Mouse (Mus musculus): Measurements from ENCODE around the gene Gm49396. TPM values are rescaled to one million over a fixed set of nuclear protein-coding genes. Genes with fewer than 3 reads are reported as not detected.

Gene Gm49396
- 105 TPM for polyA plus RNA-seq (2017; shearing (Covaris generic))

DNA sequence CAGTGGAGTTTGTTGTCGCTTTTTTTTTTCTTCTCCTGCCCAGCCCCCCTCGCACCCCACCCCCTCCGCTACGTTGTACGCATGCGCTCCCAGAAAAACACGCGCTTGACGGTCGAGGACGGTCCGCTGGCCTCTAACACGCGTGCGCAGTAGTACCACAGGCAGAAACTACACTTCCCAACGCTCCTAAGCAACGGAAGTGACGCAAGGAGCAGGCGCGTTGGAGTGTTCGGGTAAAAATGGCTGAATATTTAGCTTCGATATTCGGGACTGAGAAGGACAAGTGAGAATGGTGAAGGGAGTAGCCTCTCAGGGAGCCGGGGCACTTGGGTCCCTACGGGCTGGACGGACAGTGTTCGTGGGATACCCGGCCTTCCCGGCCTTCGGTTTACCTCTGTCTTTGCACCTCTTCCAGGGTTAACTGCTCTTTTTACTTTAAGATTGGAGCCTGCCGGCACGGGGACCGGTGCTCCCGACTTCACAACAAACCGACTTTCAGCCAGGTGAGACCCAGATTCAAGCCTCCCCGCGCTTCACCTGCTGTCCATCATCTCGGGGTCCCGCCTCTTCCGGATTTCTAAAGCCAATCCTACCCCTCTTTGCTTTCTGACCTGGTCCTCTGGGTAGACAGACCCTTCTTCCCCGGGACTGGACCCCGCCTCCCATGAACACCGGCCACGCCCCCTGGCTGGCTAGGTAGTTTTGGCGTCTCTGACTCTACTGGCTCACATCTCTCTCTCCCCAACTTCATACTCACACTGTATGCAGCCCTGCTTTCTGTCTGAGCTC, at the start of gene Gm49396, which contains the start of the genes U2af1l4 and Psenen:
TSS of gene Gm49396 (plus strand) at position 228 of the 789 bp plus-strand sequence.
TSS of gene U2af1l4 (plus strand) at position 185 of the 789 bp plus-strand sequence.
TSS of gene Psenen (minus strand) at position 511 of the 789 bp plus-strand sequence.

GRCm38 (mm10) chr7:30534633-30535577, 28.2 kb upstream of the Gm49396 start, which contains the start of gene Arhgap33:
Gene Arhgap33 (minus strand): TSS chr7:30535060.

DNA sequence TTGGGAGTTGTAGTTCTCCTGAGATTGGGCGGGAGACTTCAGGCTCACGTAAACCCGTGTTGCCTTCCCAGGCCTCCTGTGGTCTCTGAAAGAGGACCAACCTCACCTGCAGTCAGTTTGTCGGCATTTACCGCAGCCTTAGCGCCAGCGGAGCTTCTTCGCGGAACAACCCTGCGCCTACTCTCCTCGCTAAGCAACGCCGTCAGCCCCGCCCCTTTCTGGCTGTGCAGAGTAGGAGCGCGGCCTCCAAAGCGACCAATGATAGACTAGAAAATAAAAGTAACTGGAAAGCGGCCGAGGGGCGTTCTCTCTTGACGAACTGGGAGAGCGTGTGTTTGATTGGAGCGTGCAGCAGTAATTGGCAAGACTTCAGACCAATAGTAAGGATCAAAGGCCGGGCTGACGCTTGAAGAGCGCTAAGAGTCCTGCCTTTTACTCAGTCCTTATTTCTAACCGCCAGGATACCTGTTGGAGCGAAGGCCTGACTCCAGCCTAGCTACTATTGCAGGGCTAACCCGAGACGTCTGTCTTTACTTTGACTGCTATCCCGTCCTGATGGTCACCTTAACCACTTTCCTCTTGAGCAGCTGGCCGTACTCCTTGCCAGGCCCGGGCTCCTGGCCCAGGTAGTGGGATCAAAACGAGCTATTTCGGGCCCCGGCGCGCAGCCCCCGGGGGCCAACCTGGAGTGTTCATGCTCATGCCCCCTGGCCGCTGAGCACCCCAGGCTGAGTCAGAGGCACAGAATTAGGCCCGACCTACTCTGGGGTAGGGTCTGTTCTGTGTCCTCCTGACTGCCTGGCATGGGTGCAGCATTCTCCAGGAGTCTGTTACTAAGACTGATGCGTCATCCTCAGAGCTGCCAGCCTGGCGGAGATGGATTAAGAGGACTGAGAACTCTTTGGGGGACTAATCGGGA, 10.8 kb upstream of the Gm49396 start, which contains the start of the genes Hspb6 and Proser3:
TSS of gene Hspb6 (plus strand) at position 77 of the 919 bp plus-strand sequence.
TSS of gene Proser3 (minus strand) at position 198 of the 919 bp plus-strand sequence.

DNA sequence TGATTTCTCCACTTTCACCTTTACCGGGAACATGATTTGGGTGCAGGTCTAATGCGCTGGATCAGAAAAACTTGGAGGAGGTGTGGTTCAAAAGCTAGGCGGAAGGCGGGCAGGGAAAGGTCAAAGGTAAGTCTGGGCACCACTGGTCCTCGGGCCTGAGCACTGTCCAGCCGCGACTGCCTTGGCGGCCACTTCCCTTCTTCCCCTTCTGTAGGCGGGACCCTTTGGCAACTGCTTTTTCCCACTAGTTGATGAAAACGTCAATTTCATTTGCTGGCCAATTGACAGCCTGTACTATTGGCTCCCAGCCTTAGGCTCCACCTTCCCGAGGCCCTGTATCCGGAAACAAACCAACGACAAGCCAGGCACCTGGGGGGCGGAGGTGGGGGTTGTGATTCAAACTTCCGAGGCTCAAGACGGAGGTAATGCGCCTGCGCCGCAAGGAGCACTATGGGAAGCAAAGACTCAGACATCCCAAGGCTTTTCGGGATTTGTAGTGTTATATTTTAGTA, 3.6 kb upstream of the Gm49396 start, which contains the start of gene Lin37:
TSS of gene Lin37 (minus strand) at position 396 of the 512 bp plus-strand sequence.

DNA sequence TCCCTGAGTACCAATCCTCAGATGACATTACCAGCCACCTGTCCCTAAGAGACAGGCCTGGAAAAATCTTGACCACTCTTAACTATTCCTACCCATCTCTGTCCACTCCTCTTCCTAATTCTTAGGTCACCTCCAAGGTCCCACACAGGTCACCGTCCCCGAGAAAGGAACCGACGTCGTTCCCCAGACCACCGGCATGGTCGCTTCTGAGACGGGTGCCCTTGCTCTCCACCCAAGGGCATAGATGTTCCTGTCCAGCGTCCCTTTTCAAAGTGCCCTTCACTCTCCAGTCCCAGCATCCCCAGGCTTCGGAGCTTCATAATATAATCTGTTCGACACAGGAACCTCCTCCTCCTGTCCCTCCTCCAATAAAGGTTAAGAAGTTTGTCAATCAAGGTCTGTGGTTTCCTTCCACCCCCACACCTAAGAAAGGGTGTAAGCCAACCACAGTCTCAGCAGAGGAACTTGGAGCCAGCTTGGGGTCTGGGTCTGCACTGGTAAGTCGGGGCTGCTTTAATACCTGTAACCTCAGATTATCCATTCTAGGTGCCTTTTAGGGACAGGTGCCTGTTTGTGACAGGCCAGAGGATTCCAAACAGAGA, 1.9 kb downstream of the Gm49396 start, which contains the start of gene Igflr1:
TSS of gene Igflr1 (plus strand) at position 458 of the 602 bp plus-strand sequence.

DNA sequence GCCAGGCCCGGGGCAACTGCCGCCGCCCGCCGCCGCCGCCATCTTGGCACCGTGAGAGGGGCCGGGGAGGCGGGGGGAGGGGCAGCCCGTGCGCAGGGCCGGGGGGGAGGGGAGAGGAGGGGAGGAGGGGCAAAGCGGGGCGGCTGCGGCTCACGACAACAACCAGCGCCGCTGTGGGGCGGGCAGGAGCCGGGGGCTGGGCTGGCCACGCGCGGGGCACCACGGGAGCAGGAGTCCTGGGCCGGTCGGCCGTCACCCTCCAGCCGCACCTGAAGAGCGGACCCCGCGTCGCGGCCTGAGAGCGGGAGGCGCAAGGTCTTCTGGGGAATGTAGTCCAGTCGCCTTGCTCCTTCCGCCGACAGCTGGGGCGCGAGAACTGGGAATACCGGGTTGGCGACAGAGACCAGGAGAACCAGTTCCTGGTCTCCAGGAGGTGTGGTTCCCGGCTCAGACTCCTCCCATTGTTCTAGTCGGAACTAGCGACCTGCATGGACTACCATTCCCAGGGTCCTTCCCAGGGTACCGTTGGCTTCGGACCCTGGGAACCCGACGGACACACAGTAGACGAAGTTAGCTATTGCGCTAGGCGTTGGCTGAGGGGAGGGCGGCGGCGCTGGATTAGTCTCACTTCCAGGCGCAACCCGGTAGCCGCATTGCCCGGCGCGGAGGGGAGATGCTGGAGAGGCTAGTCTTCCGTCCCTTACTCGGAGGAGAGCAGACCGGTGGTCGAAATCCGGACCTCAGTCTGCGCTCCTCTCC, 25.7 kb downstream of the Gm49396 start, which contains the start of gene Kmt2b:
TSS of gene Kmt2b (minus strand) at position 51 of the 759 bp plus-strand sequence.

GRCm38 (mm10) chr7:30598786-30599185, 35.6 kb downstream of the Gm49396 start, which contains the start of gene Zbtb32:
Gene Zbtb32 (minus strand): TSS chr7:30598909.

DNA sequence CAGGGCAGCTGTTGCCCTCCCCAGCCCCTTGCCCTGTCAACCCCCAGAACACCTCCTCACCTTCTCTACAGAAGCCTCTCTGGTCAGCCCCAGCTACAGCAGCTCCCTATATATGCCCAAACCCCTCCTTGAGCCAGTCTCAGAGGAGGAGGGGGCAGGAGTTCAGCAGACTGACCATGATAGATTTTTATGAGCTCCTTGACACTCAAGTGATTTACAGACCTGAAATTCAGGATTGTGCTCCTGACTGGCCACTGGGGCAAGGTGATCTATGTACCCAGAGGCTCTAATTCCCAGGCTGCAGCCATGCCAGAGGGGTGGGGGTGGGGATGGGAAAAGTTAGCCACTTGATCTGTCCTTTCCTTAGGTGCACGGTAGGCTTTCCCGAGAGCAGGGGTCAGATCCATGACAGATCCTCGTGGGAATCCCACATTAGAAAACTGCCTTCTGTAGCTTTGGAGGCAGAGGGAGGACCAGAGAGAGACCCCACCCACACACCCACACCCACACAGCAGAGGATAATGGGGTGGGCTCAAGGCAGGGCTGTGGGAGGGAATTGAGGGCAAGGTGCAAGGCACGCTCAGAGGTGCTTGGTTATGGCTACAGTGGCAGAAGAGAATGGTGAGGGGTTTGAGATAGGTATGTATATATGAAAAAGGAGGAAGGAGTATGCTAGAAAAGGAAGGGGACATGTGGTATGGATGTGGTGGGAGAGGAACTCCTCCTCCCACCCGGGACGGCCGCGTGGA, 49.7 kb downstream of the Gm49396 start, which contains the start of gene Upk1a:
TSS of gene Upk1a (minus strand) at position 194 of the 749 bp plus-strand sequence.

Other genes starting within 250 kb of the Gm49396 start
- gene Syne4, start 248.5 kb upstream of the Gm49396 start, polyA plus RNA-seq (2017; shearing (Covaris generic)), result 20.3 TPM
- not detected for gene E130208F15Rik, start 241.6 kb upstream of the Gm49396 start, polyA plus RNA-seq (2017; shearing (Covaris generic))
- 7.7 TPM for gene Sdhaf1, start 239.4 kb upstream of the Gm49396 start, polyA plus RNA-seq (2017; shearing (Covaris generic))
- not detected for gene Lrfn3, start 200.6 kb upstream of the Gm49396 start, polyA plus RNA-seq (2017; shearing (Covaris generic))
- 7.6 TPM for gene Tyrobp, start 149.6 kb upstream of the Gm49396 start, polyA plus RNA-seq (2017; shearing (Covaris generic))
- 400 TPM for gene Hcst, start 143.5 kb upstream of the Gm49396 start, polyA plus RNA-seq (2017; shearing (Covaris generic))
- gene Nfkbid, start 141.6 kb upstream of the Gm49396 start, polyA plus RNA-seq (2017; shearing (Covaris generic)), result 106 TPM
- 5.2 TPM for gene Aplp1, start 117.8 kb upstream of the Gm49396 start, polyA plus RNA-seq (2017; shearing (Covaris generic))
- not detected for gene Kirrel2, start 105.7 kb upstream of the Gm49396 start, polyA plus RNA-seq (2017; shearing (Covaris generic))
- not detected for gene Nphs1, start 105.0 kb upstream of the Gm49396 start, polyA plus RNA-seq (2017; shearing (Covaris generic))
- gene Prodh2, start 69.7 kb upstream of the Gm49396 start, polyA plus RNA-seq (2017; shearing (Covaris generic)), result not detected
- 1.1 TPM for gene Arhgap33, start 28.3 kb upstream of the Gm49396 start, polyA plus RNA-seq (2017; shearing (Covaris generic))
- 3.2 TPM for gene Hspb6, start 11.2 kb upstream of the Gm49396 start, polyA plus RNA-seq (2017; shearing (Covaris generic))
- gene Proser3, start 11.0 kb upstream of the Gm49396 start, polyA plus RNA-seq (2017; shearing (Covaris generic)), result 10.4 TPM
- 108 TPM for gene Lin37, start 3.5 kb upstream of the Gm49396 start, polyA plus RNA-seq (2017; shearing (Covaris generic))
- gene U2af1l4, start within 50 bp of the Gm49396 start, polyA plus RNA-seq (2017; shearing (Covaris generic)), result 42.0 TPM
- 242 TPM for gene Psenen, start 283 bp downstream of the Gm49396 start, polyA plus RNA-seq (2017; shearing (Covaris generic))
- 243 TPM for gene Igflr1, start 2.1 kb downstream of the Gm49396 start, polyA plus RNA-seq (2017; shearing (Covaris generic))
- gene Kmt2b, start 25.4 kb downstream of the Gm49396 start, polyA plus RNA-seq (2017; shearing (Covaris generic)), result 12.2 TPM
- 17.6 TPM for gene Zbtb32, start 35.6 kb downstream of the Gm49396 start, polyA plus RNA-seq (2017; shearing (Covaris generic))
- gene Upk1a, start 49.5 kb downstream of the Gm49396 start, polyA plus RNA-seq (2017; shearing (Covaris generic)), result 0.45 TPM
- gene Cox6b1, start 62.8 kb downstream of the Gm49396 start, polyA plus RNA-seq (2017; shearing (Covaris generic)), result 808 TPM
- not detected for gene Etv2, start 72.5 kb downstream of the Gm49396 start, polyA plus RNA-seq (2017; shearing (Covaris generic))
- gene Rbm42, start 87.0 kb downstream of the Gm49396 start, polyA plus RNA-seq (2017; shearing (Covaris generic)), result 206 TPM
- 31.3 TPM for gene Haus5, start 101.7 kb downstream of the Gm49396 start, polyA plus RNA-seq (2017; shearing (Covaris generic))
- gene Pmis2, start 108.3 kb downstream of the Gm49396 start, polyA plus RNA-seq (2017; shearing (Covaris generic)), result not detected
- gene 2200002J24Rik, start 135.6 kb downstream of the Gm49396 start, polyA plus RNA-seq (2017; shearing (Covaris generic)), result not detected
- not detected for gene Atp4a, start 148.9 kb downstream of the Gm49396 start, polyA plus RNA-seq (2017; shearing (Covaris generic))
- gene Tmem147, start 166.2 kb downstream of the Gm49396 start, polyA plus RNA-seq (2017; shearing (Covaris generic)), result 109 TPM
- 0.32 TPM for gene Gapdhs, start 180.3 kb downstream of the Gm49396 start, polyA plus RNA-seq (2017; shearing (Covaris generic))
- 1.5 TPM for gene Sbsn, start 188.1 kb downstream of the Gm49396 start, polyA plus RNA-seq (2017; shearing (Covaris generic))
- gene Dmkn, start 200.4 kb downstream of the Gm49396 start, polyA plus RNA-seq (2017; shearing (Covaris generic)), result not detected
- gene Krtdap, start 224.6 kb downstream of the Gm49396 start, polyA plus RNA-seq (2017; shearing (Covaris generic)), result not detected